Mouse (Mus musculus) adipocyte (in vitro differentiated cells): ENCODE data around the gene Mfn2.

Experiments used
- DNase-seq: peaks from one replicate; pipeline ENCODE4 v3.0.0-alpha.2; 2016; ENCODE audit warnings: low spot score

Mfn2 gene

GRCm38 (mm10) chr4:147918459-147919121 lies 14.1 kb upstream of the Mfn2 start:
- DNase-seq, result peak; percentile 65

GRCm38 (mm10) chr4:147909486-147909885 lies 5.0 kb upstream of the Mfn2 start:
- DNase-seq, result peak; percentile 55

GRCm38 (mm10) chr4:147906230-147906629 lies 1.7 kb upstream of the Mfn2 start:
- DNase-seq, result peak; percentile 73

GRCm38 (mm10) chr4:147905090-147905659 lies 671 bp upstream of the Mfn2 start:
- no peak for DNase-seq

DNA sequence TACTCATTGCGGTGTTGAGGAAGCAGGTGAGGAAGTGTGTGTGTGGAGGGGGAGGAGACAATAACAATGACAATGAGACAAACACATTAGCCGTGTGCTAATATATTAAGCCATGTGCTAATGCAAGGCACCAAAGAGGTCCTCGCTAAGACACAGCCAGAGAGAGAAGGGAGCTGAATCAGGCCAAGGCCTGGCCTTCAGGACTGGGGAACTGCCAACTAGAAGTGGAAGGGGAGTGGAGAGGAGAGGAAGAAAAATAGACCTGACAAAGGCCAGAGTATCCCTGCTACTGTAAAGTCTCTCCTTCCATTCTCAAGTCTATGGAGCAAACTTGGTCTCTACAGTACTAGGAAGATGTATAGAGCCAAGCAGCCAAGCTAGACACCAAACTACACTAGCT lies 903 bp downstream of the Mfn2 start:
- peak; percentile 67 for DNase-seq

DNA sequence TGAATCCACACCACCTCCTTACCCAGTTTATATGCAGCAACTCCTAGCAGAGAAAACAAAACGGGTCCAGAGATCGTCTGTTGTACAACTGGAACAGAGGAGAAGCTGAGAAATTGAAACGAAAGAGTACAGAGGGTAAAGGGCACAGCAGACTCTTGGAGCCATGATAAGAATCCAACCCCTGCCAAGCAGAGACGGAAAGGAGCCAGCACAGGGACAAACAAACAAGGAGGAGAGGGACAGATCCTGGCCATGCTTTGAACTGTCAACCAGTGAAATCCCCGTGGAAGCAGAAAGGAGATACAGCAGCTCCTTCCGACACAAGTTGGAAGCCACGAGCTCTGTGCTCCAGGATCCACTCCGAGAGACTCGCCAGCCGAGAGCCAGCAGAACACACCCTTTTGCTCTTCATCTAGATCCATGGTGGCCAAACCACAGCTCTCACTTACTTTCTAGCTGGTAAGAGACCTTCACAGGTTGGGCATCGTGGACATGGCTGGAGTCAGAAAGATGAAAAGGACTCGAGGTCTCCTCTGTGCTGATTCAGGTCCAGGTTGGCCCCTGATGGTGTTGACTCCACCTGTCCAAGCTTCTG lies 1.5 kb downstream of the Mfn2 start:
- peak; percentile 85 for DNase-seq

DNA sequence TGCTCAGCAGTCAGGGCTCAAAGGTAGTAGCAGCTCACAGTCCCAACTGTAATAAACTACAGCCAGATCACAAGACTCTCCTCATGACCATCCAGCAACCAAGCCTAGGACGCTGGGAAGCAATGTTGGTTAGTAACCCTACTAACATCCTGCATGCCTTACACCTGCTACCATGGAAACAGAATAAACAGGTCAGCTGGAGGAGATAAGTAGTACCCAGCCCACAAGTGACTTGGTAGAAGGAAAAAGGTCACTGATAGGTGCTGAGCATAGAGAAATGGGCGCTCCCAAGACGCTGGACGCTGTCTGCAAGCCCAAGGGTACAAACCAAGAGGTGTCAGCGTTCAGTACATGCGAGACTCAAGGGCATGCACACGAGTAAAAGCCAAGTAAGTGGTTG lies 4.1 kb downstream of the Mfn2 start:
- DNase-seq, result no peak

DNA sequence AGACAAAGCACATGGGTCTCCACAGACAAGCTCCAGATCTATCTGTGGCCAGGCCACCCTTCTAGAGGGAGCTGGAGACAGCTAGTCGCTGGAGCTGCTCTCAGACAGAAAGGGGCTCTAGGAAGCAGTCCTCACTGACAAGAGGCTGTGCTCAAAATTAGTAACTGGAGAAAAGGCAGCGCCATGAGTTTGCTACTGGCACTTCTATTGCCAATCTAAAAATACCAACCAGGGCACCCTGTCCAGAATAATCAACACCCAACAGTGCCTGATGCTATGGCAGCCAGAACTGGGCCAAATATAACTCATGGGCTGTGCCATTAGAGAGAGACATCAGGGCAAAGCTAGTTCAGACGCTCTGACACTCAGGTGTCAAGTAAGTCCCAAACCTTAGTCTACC lies 7.2 kb downstream of the Mfn2 start:
- DNase-seq, result no peak

- DNase-seq, result no peak
Observed at GRCm38 (mm10) chr4:147896411-147896810, 8.1 kb downstream of the Mfn2 start.

- DNase-seq, result no peak
Observed at GRCm38 (mm10) chr4:147895815-147896330, 8.6 kb downstream of the Mfn2 start.

DNA sequence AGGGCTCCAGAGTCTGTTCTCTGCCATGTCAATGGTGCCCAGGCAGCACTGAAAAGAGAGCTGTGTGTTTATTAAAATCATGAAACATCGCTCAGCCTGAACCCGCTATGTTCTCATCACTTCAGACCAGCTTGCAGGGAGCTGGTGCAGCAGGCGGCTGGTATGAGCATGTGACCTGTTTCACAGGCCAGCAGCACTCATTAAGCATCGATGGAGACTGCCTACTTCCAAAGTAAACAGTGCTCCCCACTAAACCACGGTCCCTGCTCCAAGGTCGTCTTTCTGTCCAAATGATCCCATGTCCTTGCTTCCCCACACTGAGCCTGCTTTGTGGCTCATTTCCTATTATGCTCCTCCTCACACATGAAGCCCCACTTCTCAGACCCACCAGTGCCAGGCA lies 14.2 kb downstream of the Mfn2 start:
- DNase-seq, result no peak

DNA sequence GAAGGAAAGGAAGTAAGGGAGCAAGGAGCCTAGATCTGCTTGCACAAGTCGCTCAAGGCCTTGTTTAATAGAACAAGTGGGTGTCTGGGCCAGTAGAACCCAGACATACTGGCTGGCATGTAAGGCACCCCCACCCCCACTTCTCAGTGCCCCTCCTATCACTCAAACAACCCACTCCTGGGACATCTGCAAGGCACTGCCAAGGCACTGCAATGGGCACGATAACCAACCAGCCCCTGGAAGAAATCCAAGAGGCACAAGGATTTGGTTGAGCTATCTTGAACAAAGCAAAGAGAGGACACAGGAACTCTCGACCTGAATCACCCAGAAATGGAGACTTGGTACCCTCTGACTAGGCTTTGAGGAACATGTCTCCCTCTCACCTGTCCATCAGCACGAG lies 16.3 kb downstream of the Mfn2 start:
- DNase-seq, result no peak

- no peak for DNase-seq
Observed at GRCm38 (mm10) chr4:147887277-147887676, 17.2 kb downstream of the Mfn2 start.

DNA sequence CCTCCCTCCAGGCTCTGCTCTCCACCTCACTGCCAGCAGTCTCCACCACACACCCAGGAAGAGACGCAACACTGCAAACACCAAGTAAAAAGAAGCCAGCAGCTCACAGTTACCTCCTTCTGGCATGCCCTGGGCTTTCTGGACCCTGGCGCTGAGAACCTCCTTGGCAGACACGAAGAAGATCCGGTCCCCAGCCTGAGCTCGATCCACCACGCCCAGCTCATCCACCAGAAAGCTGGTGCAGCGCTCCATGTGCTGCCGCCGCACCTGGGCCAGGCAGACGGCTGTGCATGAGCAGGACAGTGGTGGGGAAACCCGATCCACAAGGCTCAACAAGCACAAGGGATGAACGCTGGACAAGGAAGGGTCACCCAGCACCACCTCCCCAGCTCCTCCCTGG lies 18.3 kb downstream of the Mfn2 start:
- DNase-seq, result no peak

DNA sequence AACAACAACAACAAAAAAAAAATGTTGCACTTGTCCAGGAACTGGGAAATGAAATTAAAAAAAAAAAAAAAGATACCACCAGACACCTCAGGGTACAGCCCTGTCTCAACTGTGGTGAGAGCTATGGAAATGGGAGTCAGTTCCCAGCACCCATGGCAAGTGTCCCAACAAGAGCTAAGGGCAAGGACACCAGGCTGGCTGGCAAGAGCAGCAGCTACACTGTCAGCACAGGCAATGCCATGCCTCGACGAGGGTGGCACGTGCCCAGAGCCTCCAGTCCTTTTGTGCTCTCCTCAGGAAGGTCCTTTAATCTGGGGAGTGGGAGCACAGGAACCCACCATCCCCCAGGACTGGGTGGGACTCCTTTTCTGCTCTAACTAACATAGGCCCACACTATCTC lies 20.4 kb downstream of the Mfn2 start:
- DNase-seq, result peak; percentile 79

DNA sequence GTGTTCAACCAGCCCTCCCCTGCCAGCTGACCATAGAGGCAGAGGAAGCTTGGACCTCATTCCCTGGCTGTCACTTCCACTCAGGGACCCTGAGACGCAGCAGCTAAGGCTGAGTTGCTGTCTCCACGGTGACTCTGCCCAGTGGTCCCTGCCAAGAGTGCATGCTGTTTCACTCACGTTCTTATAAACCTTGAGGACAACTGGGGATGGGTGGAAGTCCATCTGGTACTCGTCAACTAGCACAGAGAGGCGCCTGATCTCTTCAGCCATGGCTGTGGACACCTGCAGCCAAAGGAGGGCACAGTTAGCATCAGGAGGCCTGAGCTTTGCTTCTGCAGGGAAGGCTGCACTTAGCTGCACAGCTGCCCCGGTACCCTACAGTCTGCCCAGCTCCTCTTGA lies 21.5 kb downstream of the Mfn2 start:
- no peak for DNase-seq

- DNase-seq, result no peak
Observed at GRCm38 (mm10) chr4:147881792-147882191, 22.7 kb downstream of the Mfn2 start.

DNA sequence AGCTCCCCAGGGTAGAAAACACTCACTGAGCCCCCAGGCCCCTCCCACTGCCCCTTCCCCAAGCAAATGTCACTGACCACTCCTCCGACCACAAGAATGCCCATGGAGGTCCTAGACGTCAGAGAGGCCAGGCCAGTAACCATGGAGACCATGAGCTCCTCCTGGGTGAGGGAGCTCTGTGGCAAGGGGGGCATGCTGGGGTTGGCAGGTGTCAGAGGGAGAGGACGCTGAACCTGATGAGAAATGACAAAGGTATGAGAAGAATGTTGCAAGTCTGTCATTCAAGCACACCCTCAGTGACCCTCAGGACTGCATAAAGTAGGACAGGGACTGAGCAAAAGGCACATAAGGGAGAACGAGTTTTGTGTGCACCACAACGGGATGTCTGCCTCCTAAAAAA lies 24.6 kb downstream of the Mfn2 start:
- DNase-seq, result no peak

GRCm38 (mm10) chr4:147879456-147879855 lies 25.0 kb downstream of the Mfn2 start:
- DNase-seq, result no peak

- DNase-seq, result no peak
Observed at GRCm38 (mm10) chr4:147878537-147878936, 26.0 kb downstream of the Mfn2 start.

DNA sequence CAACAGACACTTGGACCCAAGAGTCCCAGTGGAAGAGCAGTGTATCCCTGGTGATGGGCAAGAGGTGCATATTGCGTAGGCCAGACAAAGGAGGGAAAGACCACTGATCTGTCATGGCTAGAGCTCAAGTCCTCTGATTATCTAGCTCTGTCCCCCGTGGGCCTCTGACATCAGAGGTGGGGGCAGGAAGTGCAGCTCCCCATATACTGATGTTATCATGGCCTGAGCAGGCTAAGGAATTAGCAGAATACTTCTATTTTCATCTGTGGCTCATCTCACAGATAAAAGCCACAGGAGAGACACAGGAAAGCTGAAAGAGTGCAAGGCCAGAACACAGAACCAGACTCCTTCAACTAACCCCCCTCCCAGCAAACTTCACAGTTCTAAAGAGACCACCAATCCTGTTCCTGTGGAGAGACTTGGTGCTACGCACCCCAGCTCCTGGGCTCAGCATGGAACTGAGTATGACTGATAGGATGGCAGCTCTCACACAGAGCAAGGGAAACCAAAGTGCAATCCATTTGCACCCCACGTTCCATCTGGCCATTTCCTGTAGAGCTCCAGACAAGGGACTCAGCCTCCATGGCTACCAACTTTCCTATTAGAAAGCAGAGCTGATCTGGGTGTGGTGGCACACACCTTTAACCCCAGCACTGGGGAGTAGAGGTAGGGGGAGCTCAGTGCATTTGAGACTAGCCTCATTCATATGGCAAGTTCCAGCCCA lies 28.5 kb downstream of the Mfn2 start:
- DNase-seq, result no peak

GRCm38 (mm10) chr4:147869238-147869637 lies 35.3 kb downstream of the Mfn2 start:
- no peak for DNase-seq
